Mouse (Mus musculus): Measurements from ENCODE around the gene B4galt1. TPM values are rescaled to one million over a fixed set of nuclear protein-coding genes. Genes with fewer than 3 reads are reported as not detected.
"Not testable (repeated sequence)": the region's sequence is repeated elsewhere in the genome, so short reads cannot be mapped to it uniquely, and the experiment has no call there.

The B4galt1 gene
- polyA plus RNA-seq, 1 experiment: 40.7 TPM

- no peak overlapping the region for H3K27ac ChIP-seq (ENCODE audit: insufficient read depth, low read length)
- no peak overlapping the region for H3K4me3 ChIP-seq (ENCODE audit: low read depth, low read length)
- H3K9ac ChIP-seq (ENCODE audit: low read depth, poor library complexity, severe bottlenecking): no peak overlapping the region
- H3K27me3 ChIP-seq (ENCODE audit: control insufficient read depth, insufficient read depth, low read length, poor library complexity, severe bottlenecking): no peaks in the 10 kb centered on the region
- no peaks in the 10 kb centered on the region; the same call in 1 of the 2 replicates for H3K9me3 ChIP-seq (replicated peaks; ENCODE audit: control insufficient read depth, insufficient read depth, low read length, poor library complexity, severe bottlenecking)
- peaks cover 6% of the 10 kb centered on the region; the same call in 1 of the 2 replicates for H3K36me3 ChIP-seq (ENCODE audit: control insufficient read depth, insufficient read depth, low read length, poor library complexity, severe bottlenecking)
- TF ChIP-seq CTCF (IDR thresholded peaks at IDR 0.05; ENCODE audit: low read depth, low read length) (no peak), EP300 (IDR thresholded peaks at IDR 0.05; ENCODE audit: insufficient read depth, low read depth, low read length) (no peak), POLR2A (IDR thresholded peaks at IDR 0.05; ENCODE audit: insufficient read depth, low read length) (no peak)
- H3K4me1 ChIP-seq (ENCODE audit: control insufficient read depth, insufficient read depth, low read length): no peaks in the 10 kb centered on the region
Observed at GRCm38 (mm10) chr4:40801908-40802307, 51.9 kb downstream of the B4galt1 start.

GRCm38 (mm10) chr4:40800873-40801272 lies 52.9 kb downstream of the B4galt1 start:
- Histone ChIP-seq H3K4me3 (ENCODE audit: low read depth, low read length) (no peak overlapping the region), H3K36me3 (ENCODE audit: control insufficient read depth, insufficient read depth, low read length, poor library complexity, severe bottlenecking) (no peaks in the 10 kb centered on the region), H3K4me1 (ENCODE audit: control insufficient read depth, insufficient read depth, low read length) (no peaks in the 10 kb centered on the region), H3K27ac (ENCODE audit: insufficient read depth, low read length) (no peak overlapping the region), H3K9me3 (replicated peaks; ENCODE audit: control insufficient read depth, insufficient read depth, low read length, poor library complexity, severe bottlenecking) (no peaks in the 10 kb centered on the region; the same call in 1 of the 2 replicates), H3K9ac (ENCODE audit: low read depth, poor library complexity, severe bottlenecking) (no peak overlapping the region), H3K27me3 (ENCODE audit: control insufficient read depth, insufficient read depth, low read length, poor library complexity, severe bottlenecking) (no peaks in the 10 kb centered on the region)
- no peak for TF ChIP-seq CTCF (IDR thresholded peaks at IDR 0.05; ENCODE audit: low read depth, low read length)
- TF ChIP-seq EP300 (IDR thresholded peaks at IDR 0.05; ENCODE audit: insufficient read depth, low read depth, low read length): no peak
- no peak for TF ChIP-seq POLR2A (IDR thresholded peaks at IDR 0.05; ENCODE audit: insufficient read depth, low read length)

DNA sequence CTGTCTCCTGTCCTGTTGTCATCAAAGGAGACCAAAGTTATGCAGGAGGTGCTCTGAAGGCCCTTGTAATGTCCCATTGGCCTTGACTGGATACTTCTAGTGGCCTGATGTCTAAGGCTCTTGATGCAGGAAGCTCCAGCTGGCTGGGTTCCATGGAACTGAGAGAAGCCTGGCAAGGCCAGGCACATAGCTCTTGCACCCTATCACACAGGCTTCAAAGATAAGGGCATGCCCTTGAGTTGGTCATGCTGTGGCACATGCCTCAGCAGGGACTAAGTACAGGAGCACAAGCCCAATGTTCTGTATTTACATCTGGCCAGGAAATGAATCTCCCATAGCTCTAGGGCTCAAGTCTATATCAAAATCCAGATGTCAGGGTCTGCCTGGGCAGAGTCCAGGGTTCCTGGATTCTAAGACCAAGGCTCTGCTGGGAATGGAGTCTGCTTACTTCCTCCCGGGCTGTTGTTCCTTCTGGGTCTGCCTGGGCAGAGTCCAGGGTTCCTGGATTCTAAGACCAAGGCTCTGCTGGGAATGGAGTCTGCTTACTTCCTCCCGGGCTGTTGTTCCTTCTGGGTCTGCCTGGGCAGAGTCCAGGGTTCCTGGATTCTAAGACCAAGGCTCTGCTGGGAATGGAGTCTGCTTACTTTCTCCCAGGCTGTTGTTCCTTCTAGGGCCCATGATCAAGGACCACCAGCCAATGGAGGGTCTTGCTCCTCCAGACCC lies 54.8 kb downstream of the B4galt1 start:
- H3K9me3 ChIP-seq (replicated peaks; ENCODE audit: control insufficient read depth, insufficient read depth, low read length, poor library complexity, severe bottlenecking); H3K4me1 ChIP-seq (ENCODE audit: control insufficient read depth, insufficient read depth, low read length); H3K36me3 ChIP-seq (ENCODE audit: control insufficient read depth, insufficient read depth, low read length, poor library complexity, severe bottlenecking); H3K4me3 ChIP-seq (ENCODE audit: low read depth, low read length); H3K27ac ChIP-seq (ENCODE audit: insufficient read depth, low read length); H3K9ac ChIP-seq (ENCODE audit: low read depth, poor library complexity, severe bottlenecking); H3K27me3 ChIP-seq (ENCODE audit: control insufficient read depth, insufficient read depth, low read length, poor library complexity, severe bottlenecking): not testable (repeated sequence)

DNA sequence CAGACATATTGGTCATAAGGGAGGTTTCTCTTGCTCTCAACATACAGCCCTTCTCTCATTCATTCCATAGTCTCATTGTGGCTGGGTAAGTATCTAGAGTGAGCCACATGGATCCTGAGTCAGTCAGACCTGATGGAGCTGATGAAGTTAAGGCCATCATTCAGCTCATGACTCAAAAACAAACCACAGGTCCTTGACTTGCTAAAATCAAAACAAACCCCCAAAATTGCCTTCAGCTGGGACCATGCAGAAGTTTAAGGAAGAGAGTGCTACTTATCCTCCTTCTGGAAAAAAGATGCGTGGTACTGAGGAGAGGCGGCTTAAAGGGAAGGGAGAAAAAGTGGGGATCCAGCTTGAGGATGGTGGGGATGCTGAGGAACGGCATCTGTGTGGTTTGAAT lies 58.0 kb downstream of the B4galt1 start:
- no peak overlapping the region for H3K4me3 ChIP-seq (ENCODE audit: low read depth, low read length)
- no peaks in the 10 kb centered on the region; the same call in 1 of the 2 replicates for H3K9me3 ChIP-seq (replicated peaks; ENCODE audit: control insufficient read depth, insufficient read depth, low read length, poor library complexity, severe bottlenecking)
- H3K27ac ChIP-seq (ENCODE audit: insufficient read depth, low read length): no peak overlapping the region
- no peak for TF ChIP-seq POLR2A (IDR thresholded peaks at IDR 0.05; ENCODE audit: insufficient read depth, low read length)
- no peak for TF ChIP-seq CTCF (IDR thresholded peaks at IDR 0.05; ENCODE audit: low read depth, low read length)
- no peak for TF ChIP-seq EP300 (IDR thresholded peaks at IDR 0.05; ENCODE audit: insufficient read depth, low read depth, low read length)
- H3K9ac ChIP-seq (ENCODE audit: low read depth, poor library complexity, severe bottlenecking): no peak overlapping the region
- H3K27me3 ChIP-seq (ENCODE audit: control insufficient read depth, insufficient read depth, low read length, poor library complexity, severe bottlenecking): no peaks in the 10 kb centered on the region
- H3K4me1 ChIP-seq (ENCODE audit: control insufficient read depth, insufficient read depth, low read length): peaks cover 2% of the 10 kb centered on the region
- no peaks in the 10 kb centered on the region for H3K36me3 ChIP-seq (ENCODE audit: control insufficient read depth, insufficient read depth, low read length, poor library complexity, severe bottlenecking)

GRCm38 (mm10) chr4:40794320-40794719 lies 59.5 kb downstream of the B4galt1 start:
- H3K9me3 ChIP-seq (replicated peaks; ENCODE audit: control insufficient read depth, insufficient read depth, low read length, poor library complexity, severe bottlenecking): no peaks in the 10 kb centered on the region; the same call in 1 of the 2 replicates
- no peaks in the 10 kb centered on the region for H3K36me3 ChIP-seq (ENCODE audit: control insufficient read depth, insufficient read depth, low read length, poor library complexity, severe bottlenecking)
- peaks cover 2% of the 10 kb centered on the region for H3K4me1 ChIP-seq (ENCODE audit: control insufficient read depth, insufficient read depth, low read length)
- no peak for TF ChIP-seq CTCF (IDR thresholded peaks at IDR 0.05; ENCODE audit: low read depth, low read length)
- TF ChIP-seq POLR2A (IDR thresholded peaks at IDR 0.05; ENCODE audit: insufficient read depth, low read length): no peak
- TF ChIP-seq EP300 (IDR thresholded peaks at IDR 0.05; ENCODE audit: insufficient read depth, low read depth, low read length): peak; percentile 66
- H3K27me3 ChIP-seq (ENCODE audit: control insufficient read depth, insufficient read depth, low read length, poor library complexity, severe bottlenecking): no peaks in the 10 kb centered on the region
- no peak overlapping the region for H3K4me3 ChIP-seq (ENCODE audit: low read depth, low read length)
- no peak overlapping the region for H3K9ac ChIP-seq (ENCODE audit: low read depth, poor library complexity, severe bottlenecking)
- H3K27ac ChIP-seq (ENCODE audit: insufficient read depth, low read length): peak overlapping the region; percentile 83

DNA sequence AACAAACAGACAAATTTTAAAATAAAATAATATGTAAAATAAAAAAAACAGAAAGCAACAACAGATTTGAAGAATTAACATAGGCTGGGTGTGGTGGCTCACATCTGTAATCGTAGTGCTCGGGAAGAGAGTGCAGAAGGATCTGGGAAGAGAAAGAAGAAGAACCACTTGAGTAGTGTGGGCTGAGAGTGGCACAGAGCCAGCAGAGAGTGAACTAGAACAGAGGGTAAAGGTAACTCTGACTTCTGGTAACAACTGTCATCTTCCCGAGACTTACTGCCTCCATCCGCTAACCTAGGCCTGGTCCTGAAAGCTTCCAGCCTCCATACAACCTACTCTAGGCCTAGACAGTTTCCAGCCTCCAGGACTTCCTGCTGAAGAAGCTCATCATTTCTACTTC lies 62.6 kb downstream of the B4galt1 start:
- TF ChIP-seq CTCF (IDR thresholded peaks at IDR 0.05; ENCODE audit: low read depth, low read length) (no peak), POLR2A (IDR thresholded peaks at IDR 0.05; ENCODE audit: insufficient read depth, low read length) (no peak), EP300 (IDR thresholded peaks at IDR 0.05; ENCODE audit: insufficient read depth, low read depth, low read length) (no peak)

More for the DNA sequence above, 62.6 kb downstream of the B4galt1 start:
- no peak overlapping the region for H3K9ac ChIP-seq (ENCODE audit: low read depth, poor library complexity, severe bottlenecking)
- no peaks in the 10 kb centered on the region for H3K9me3 ChIP-seq (replicated peaks; ENCODE audit: control insufficient read depth, insufficient read depth, low read length, poor library complexity, severe bottlenecking)
- no peak overlapping the region for H3K4me3 ChIP-seq (ENCODE audit: low read depth, low read length)
- H3K4me1 ChIP-seq (ENCODE audit: control insufficient read depth, insufficient read depth, low read length): peaks cover 2% of the 10 kb centered on the region
- no peak overlapping the region for H3K27ac ChIP-seq (ENCODE audit: insufficient read depth, low read length)
- H3K27me3 ChIP-seq (ENCODE audit: control insufficient read depth, insufficient read depth, low read length, poor library complexity, severe bottlenecking): no peaks in the 10 kb centered on the region
- H3K36me3 ChIP-seq (ENCODE audit: control insufficient read depth, insufficient read depth, low read length, poor library complexity, severe bottlenecking): no peaks in the 10 kb centered on the region

Measured in ES-Bruce4 (cell line).